Mouse (Mus musculus): ENCODE results near the gene Mrpl28. TPM values are rescaled to one million over a fixed set of nuclear protein-coding genes. Genes with fewer than 3 reads are reported as not detected.

Gene Mrpl28
- 100 to 1,000 TPM; 206 to 383 TPM for polyA plus RNA-seq (2012; fragmentation: generic; extraction: Trizol)

GRCm38 (mm10) chr17:26123267-26123684 lies at the start of gene Mrpl28:
Mrpl28 (plus strand) TSS chr17:26123500.

GRCm38 (mm10) chr17:26089905-26090632 lies 33.2 kb upstream of the Mrpl28 start, which contains the start of gene Decr2:
Decr2 (minus strand) TSS chr17:26090337.

GRCm38 (mm10) chr17:26095121-26095740 lies 28.1 kb upstream of the Mrpl28 start, which contains the start of gene Nme4:
Nme4 (minus strand) TSS chr17:26095602.

GRCm38 (mm10) chr17:26113181-26113948 lies 9.9 kb upstream of the Mrpl28 start, which contains the start of gene Tmem8:
Tmem8 (plus strand) TSS chr17:26113299.

GRCm38 (mm10) chr17:26138239-26138836 lies 15.0 kb downstream of the Mrpl28 start, which contains the start of gene Axin1:
Axin1 (plus strand) TSS chr17:26138688.

Other genes with a start within 250 kb of the Mrpl28 start
- gene Mettl26, start 248.4 kb upstream of the Mrpl28 start, polyA plus RNA-seq (2012; fragmentation: generic; extraction: Trizol) = 10 to 100 TPM; 39.4 to 53.9 TPM
- gene Wfikkn1, start 242.6 kb upstream of the Mrpl28 start, polyA plus RNA-seq (2012; fragmentation: generic; extraction: Trizol) = 1 to 10 TPM in 1 of 2 experiments, under 1 TPM in 1; 0.22 to 1.1 TPM
- 10 to 100 TPM; 14.7 to 31.1 TPM for gene Rab40c, start 203.8 kb upstream of the Mrpl28 start, polyA plus RNA-seq (2012; fragmentation: generic; extraction: Trizol)
- gene Pigq, start 178.6 kb upstream of the Mrpl28 start, polyA plus RNA-seq (2012; fragmentation: generic; extraction: Trizol) = 10 to 100 TPM; 24.9 to 42.4 TPM
- gene Nhlrc4, start 178.5 kb upstream of the Mrpl28 start, polyA plus RNA-seq (2012; fragmentation: generic; extraction: Trizol) = under 1 TPM; 0.02 to 0.78 TPM
- under 1 TPM; 0.02 to 0.04 TPM for gene A930017K11Rik, start 170.9 kb upstream of the Mrpl28 start, polyA plus RNA-seq (2012; fragmentation: generic; extraction: Trizol)
- gene Capn15, start 137.7 kb upstream of the Mrpl28 start, polyA plus RNA-seq (2012; fragmentation: generic; extraction: Trizol) = 10 to 100 TPM in 1 of 2 experiments, 1 to 10 TPM in 1; 4.7 to 13.1 TPM
- 10 to 100 TPM in 1 of 2 experiments, 1 to 10 TPM in 1; 6.5 to 26.0 TPM for gene Rab11fip3, start 53.9 kb upstream of the Mrpl28 start, polyA plus RNA-seq (2012; fragmentation: generic; extraction: Trizol)
- 10 to 100 TPM in 1 of 2 experiments, 1 to 10 TPM in 1; 1.2 to 18.9 TPM for gene Decr2, start 33.2 kb upstream of the Mrpl28 start, polyA plus RNA-seq (2012; fragmentation: generic; extraction: Trizol)
- 10 to 100 TPM; 49.6 to 54.8 TPM for gene Nme4, start 27.9 kb upstream of the Mrpl28 start, polyA plus RNA-seq (2012; fragmentation: generic; extraction: Trizol)
- 10 to 100 TPM in 1 of 2 experiments, 1 to 10 TPM in 1; 3.2 to 11.1 TPM for gene Tmem8, start 10.2 kb upstream of the Mrpl28 start, polyA plus RNA-seq (2012; fragmentation: generic; extraction: Trizol)
- 10 to 100 TPM; 19.2 to 34.4 TPM for gene Axin1, start 15.2 kb downstream of the Mrpl28 start, polyA plus RNA-seq (2012; fragmentation: generic; extraction: Trizol)
- not detected for gene Pdia2, start 75.6 kb downstream of the Mrpl28 start, polyA plus RNA-seq (2012; fragmentation: generic; extraction: Trizol)
- gene Rgs11, start 79.5 kb downstream of the Mrpl28 start, polyA plus RNA-seq (2012; fragmentation: generic; extraction: Trizol) = under 1 TPM; 0.01 to 0.46 TPM
- 1 to 10 TPM in 1 of 2 experiments, under 1 TPM in 1; 0.91 to 5.9 TPM for gene Arhgdig, start 84.3 kb downstream of the Mrpl28 start, polyA plus RNA-seq (2012; fragmentation: generic; extraction: Trizol)
- gene Fam234a, start 120.7 kb downstream of the Mrpl28 start, polyA plus RNA-seq (2012; fragmentation: generic; extraction: Trizol) = 10 to 100 TPM; 36.2 to 94.1 TPM
- gene Luc7l, start 129.4 kb downstream of the Mrpl28 start, polyA plus RNA-seq (2012; fragmentation: generic; extraction: Trizol) = 10 to 100 TPM; 21.1 to 35.8 TPM